Mouse (Mus musculus) forebrain, embryonic 16.5 days (tissue): ENCODE measurements around the gene Ramp1. TPM values are rescaled to one million over a fixed set of nuclear protein-coding genes. Genes with fewer than 3 reads are reported as not detected.

ENCODE experiments used
- ATAC-seq: fragments of 200-750 bp; cut with Nextera tagmentation; 2 replicates; pipeline ENCODE4 v1.8.0; 2017; ENCODE audit warnings: mild to moderate bottlenecking, moderate library complexity
- H3K27ac ChIP-seq: fragments of 300-500 bp; sonication (generic); 2 replicates; pipeline ENCODE4 v1.5.1; 2014; ENCODE audit warnings: low read length, control low read depth
- H3K27me3 ChIP-seq: fragments of 300-500 bp; sonication (generic); replicated peaks from 2 replicates; pipeline ENCODE4 v1.6.1; 2014; ENCODE audit warnings: low read length; ENCODE audit not compliant: control insufficient read depth, insufficient read depth
- H3K36me3 ChIP-seq: fragments of 300-500 bp; sonication (generic); 2 replicates; pipeline ENCODE4 v1.6.1; 2014; ENCODE audit not compliant: control insufficient read depth, insufficient read depth
- H3K4me1 ChIP-seq: fragments of 300-500 bp; sonication (generic); replicated peaks from 2 replicates; pipeline ENCODE4 v1.6.1; 2014; ENCODE audit warnings: low read length; ENCODE audit not compliant: control insufficient read depth, insufficient read depth
- H3K4me2 ChIP-seq: fragments of 300-500 bp; sonication (generic); 2 replicates; pipeline ENCODE4 v1.6.1; 2014; ENCODE audit warnings: mild to moderate bottlenecking, low read length, control low read depth
- H3K4me3 ChIP-seq: fragments of 300-500 bp; sonication (generic); replicated peaks from 2 replicates; pipeline ENCODE4 v1.5.1; 2014; ENCODE audit warnings: mild to moderate bottlenecking, low read length, control low read depth
- H3K9ac ChIP-seq: fragments of 300-500 bp; sonication (generic); replicated peaks from 2 replicates; pipeline ENCODE4 v1.6.1; 2014; ENCODE audit warnings: low read depth, low read length, control low read depth
- H3K9me3 ChIP-seq: fragments of 300-500 bp; sonication (generic); 2 replicates; pipeline ENCODE4 v1.6.1; 2016; ENCODE audit warnings: low read length; ENCODE audit not compliant: control insufficient read depth
- WGBS: fragments of 180-500 bp; shearing (Covaris S2); extraction: QIAGEN DNeasy Blood & Tissue Kit; methylation state at CpG from one replicate; pipeline ENCODE4 v1.1.7; 2014; 5-methylcytosine and 5-hydroxymethylcytosine counted together
- polyA plus RNA-seq: library from polyadenylated mRNA; unstranded; fragments of >200 nt; fragmentation: Nextera tagmentation; extraction: Ambion mirVana; gene quantifications from 2 replicates; pipeline ENCODE4 v1.2.1, GENCODE M21; 2015

Ramp1 gene
- polyA plus RNA-seq, 1 experiment from 2014 or later: 4.1 TPM

DNA sequence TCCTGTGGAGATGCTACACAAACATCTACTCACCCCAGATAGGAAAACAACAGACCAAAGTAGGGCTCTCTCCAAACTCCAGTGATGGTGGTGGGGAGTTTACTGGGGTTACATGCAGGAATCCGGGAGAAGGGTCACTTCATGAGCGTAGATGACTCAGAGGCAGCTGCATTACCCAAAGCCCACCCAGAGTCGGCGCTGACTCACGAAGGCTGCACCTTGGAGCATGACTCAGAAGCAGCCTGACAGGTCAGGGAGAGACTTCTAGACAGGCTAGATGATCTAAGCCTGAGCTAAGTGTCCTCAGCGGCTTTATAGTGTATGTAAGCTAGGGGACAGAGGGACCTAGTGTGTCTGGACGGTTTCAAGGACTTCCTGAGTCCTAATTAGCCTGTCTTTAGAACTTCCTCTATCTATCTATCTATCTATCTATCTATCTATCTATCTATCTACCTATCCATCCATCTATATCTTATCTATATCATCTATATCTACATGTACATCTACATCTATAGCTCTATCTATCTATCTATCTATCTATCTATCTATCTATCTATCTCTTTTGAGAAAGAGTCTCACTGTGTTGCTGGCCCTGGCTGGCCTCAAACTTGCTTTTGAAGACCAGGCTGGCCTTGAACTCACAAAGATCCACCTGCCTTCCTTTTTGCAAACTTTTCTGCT, 40.2 kb downstream of the Ramp1 start:
- no peaks in the 10 kb centered on the region for H3K4me1 ChIP-seq
- H3K9ac ChIP-seq: no peak overlapping the region
- no peak overlapping the region for H3K4me3 ChIP-seq
- no peak for ATAC-seq
- no peak overlapping the region for H3K4me2 ChIP-seq
- H3K27ac ChIP-seq: no peak overlapping the region
- no peaks in the 10 kb centered on the region for H3K27me3 ChIP-seq
- no peaks in the 10 kb centered on the region for H3K36me3 ChIP-seq
- WGBS: 91% methylated on average over 7 of the region's 7 CpGs
- H3K9me3 ChIP-seq: no peaks in the 10 kb centered on the region

DNA sequence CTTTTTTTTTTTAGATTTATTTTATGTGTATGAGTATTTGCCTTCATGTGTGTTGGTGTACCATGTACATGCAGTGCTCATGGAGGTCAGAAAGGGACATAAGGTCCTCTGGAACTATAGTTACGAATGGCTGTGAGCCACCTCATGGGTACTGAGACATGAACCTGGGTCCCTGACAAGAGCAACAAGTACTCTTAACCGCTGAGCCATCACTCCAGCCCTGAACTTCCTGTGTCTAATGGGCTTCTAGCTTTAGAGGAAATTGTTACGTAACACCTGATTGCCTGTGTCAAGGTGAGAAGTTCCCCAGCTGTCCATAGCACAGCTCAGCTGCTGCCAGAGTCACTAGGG, 40.7 kb downstream of the Ramp1 start:
- Histone ChIP-seq H3K4me1 (no peaks in the 10 kb centered on the region), H3K9me3 (no peaks in the 10 kb centered on the region), H3K27me3 (no peaks in the 10 kb centered on the region), H3K9ac (no peak overlapping the region), H3K36me3 (no peaks in the 10 kb centered on the region), H3K4me3 (no peak overlapping the region), H3K27ac (no peak overlapping the region), H3K4me2 (no peak overlapping the region)
- no peak for ATAC-seq
- WGBS: 84% methylated on average over 3 of the region's 3 CpGs

DNA sequence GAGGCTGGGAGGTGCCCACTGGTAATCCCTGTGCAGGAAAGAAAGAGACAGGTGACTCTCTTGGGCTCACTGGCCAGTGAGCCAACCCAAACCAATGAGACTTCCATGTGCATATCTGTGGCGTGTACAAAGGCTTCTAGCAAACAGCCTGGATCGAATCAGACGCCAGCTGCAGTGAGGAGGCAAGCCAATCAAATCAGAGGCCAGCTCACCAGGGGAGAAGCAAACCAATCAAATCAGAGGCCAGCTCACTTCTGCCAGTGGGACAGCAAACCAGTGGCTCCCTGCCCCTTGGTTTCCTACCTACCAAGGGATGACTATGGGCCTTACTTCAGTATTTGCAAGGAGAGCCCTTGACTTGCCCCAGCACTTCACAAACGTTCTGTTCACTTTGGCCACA, 46.9 kb downstream of the Ramp1 start:
- Histone ChIP-seq H3K4me2 (no peak overlapping the region), H3K4me3 (no peak overlapping the region), H3K9ac (no peak overlapping the region), H3K4me1 (no peaks in the 10 kb centered on the region), H3K9me3 (no peaks in the 10 kb centered on the region), H3K27me3 (no peaks in the 10 kb centered on the region), H3K27ac (no peak overlapping the region), H3K36me3 (no peaks in the 10 kb centered on the region)
- 71% methylated on average over 4 of the region's 4 CpGs for WGBS
- ATAC-seq: no peak

- H3K9ac ChIP-seq: no peak overlapping the region
- H3K36me3 ChIP-seq: no peaks in the 10 kb centered on the region
- 64% methylated on average over 15 of the region's 15 CpGs for WGBS
- no peak overlapping the region for H3K4me2 ChIP-seq
- ATAC-seq: no peak
- no peaks in the 10 kb centered on the region for H3K9me3 ChIP-seq
- no peaks in the 10 kb centered on the region for H3K27me3 ChIP-seq
- no peak overlapping the region for H3K27ac ChIP-seq
- no peaks in the 10 kb centered on the region for H3K4me1 ChIP-seq
- no peak overlapping the region for H3K4me3 ChIP-seq
Observed at GRCm38 (mm10) chr1:91227381-91228054, 47.9 kb downstream of the Ramp1 start.

GRCm38 (mm10) chr1:91231142-91231541, 51.5 kb downstream of the Ramp1 start:
- Histone ChIP-seq H3K9ac (no peak overlapping the region), H3K27ac (no peak overlapping the region), H3K4me3 (no peak overlapping the region), H3K9me3 (no peaks in the 10 kb centered on the region), H3K4me1 (no peaks in the 10 kb centered on the region), H3K4me2 (no peak overlapping the region), H3K36me3 (no peaks in the 10 kb centered on the region), H3K27me3 (no peaks in the 10 kb centered on the region)
- no peak for ATAC-seq
- WGBS: 54% methylated on average over 6 of the region's 6 CpGs

DNA sequence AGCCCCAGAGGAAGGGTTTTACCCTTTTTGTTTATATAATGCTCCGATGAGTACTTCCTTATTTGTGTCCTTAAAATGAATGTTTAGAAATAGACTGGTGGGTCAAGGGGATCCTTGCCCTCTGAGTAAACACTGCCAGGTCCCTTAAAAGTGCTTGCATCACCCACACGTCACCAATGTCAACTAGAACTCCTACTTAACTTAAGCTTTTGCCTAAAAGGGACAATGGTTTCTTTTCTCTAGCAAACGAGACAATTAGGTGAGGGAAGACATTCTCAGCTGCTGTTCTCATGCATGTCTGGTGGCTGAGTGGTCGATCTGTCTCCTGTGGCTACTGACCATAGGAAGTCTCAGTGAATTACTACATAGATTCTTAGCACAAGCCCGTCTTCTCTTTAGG, 52.3 kb downstream of the Ramp1 start:
- H3K9ac ChIP-seq: no peak overlapping the region
- H3K27me3 ChIP-seq: no peaks in the 10 kb centered on the region
- H3K4me2 ChIP-seq: no peak overlapping the region
- H3K4me3 ChIP-seq: no peak overlapping the region
- no peaks in the 10 kb centered on the region for H3K4me1 ChIP-seq
- H3K36me3 ChIP-seq: no peaks in the 10 kb centered on the region
- H3K9me3 ChIP-seq: no peaks in the 10 kb centered on the region
- ATAC-seq: no peak
- 55% methylated on average over 5 of the region's 5 CpGs for WGBS
- H3K27ac ChIP-seq: no peak overlapping the region

- H3K4me3 ChIP-seq: no peak overlapping the region
- H3K36me3 ChIP-seq: no peaks in the 10 kb centered on the region
- 85% methylated on average over 5 of the region's 5 CpGs for WGBS
- no peak overlapping the region for H3K9ac ChIP-seq
- no peaks in the 10 kb centered on the region for H3K4me1 ChIP-seq
- no peaks in the 10 kb centered on the region for H3K9me3 ChIP-seq
- no peaks in the 10 kb centered on the region for H3K27me3 ChIP-seq
- ATAC-seq: no peak
- H3K4me2 ChIP-seq: no peak overlapping the region
- H3K27ac ChIP-seq: no peak overlapping the region
Observed at GRCm38 (mm10) chr1:91235395-91235794, 55.8 kb downstream of the Ramp1 start.

DNA sequence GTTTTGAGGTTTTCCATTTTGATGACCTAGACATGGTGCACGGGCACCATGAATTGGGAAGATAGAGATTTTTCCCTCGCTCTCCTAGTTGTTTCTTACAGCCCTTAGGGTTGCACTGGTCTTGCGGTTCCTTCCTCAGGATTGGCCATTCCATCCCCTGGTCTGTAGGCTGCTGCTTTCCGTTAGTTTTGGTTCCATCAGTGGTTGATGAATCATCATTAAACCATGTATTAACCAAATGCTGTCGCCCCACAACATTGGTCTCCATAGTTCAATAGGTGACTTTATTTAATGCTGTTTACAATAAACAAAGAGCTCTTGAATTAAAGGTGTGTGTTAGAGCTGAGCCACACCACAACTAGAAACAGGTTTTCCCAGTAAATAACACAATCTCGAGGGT, 58.1 kb downstream of the Ramp1 start:
- no peak overlapping the region for H3K4me3 ChIP-seq
- no peaks in the 10 kb centered on the region for H3K4me1 ChIP-seq
- H3K27ac ChIP-seq: no peak overlapping the region
- no peak overlapping the region for H3K9ac ChIP-seq
- H3K4me2 ChIP-seq: no peak overlapping the region
- no peak for ATAC-seq
- no peaks in the 10 kb centered on the region for H3K27me3 ChIP-seq
- no peaks in the 10 kb centered on the region for H3K9me3 ChIP-seq
- no peaks in the 10 kb centered on the region for H3K36me3 ChIP-seq
- WGBS: 82% methylated on average over 6 of the region's 6 CpGs

- Histone ChIP-seq H3K4me1 (no peaks in the 10 kb centered on the region), H3K4me3 (no peak overlapping the region), H3K27ac (no peak overlapping the region), H3K36me3 (no peaks in the 10 kb centered on the region), H3K4me2 (no peak overlapping the region), H3K9me3 (no peaks in the 10 kb centered on the region), H3K27me3 (no peaks in the 10 kb centered on the region), H3K9ac (no peak overlapping the region)
- no peak for ATAC-seq
- 26% methylated on average over 5 of the region's 5 CpGs for WGBS
Observed at GRCm38 (mm10) chr1:91239112-91239511, 59.5 kb downstream of the Ramp1 start.
